Mouse (Mus musculus) kidney, postnatal 4 days (tissue): ENCODE measurements at regions not wholly inside any gene's neighbourhood (a gene's known extent, or its start where the extent isn't known, plus 50 kb on each side); places are given as distances from the start of the nearest gene placed in this dataset.
A peak's percentile ranks its signal among the peaks of the same experiment; 100 is the strongest.
"Not testable (repeated sequence)": the region's sequence is repeated elsewhere in the genome, so short reads cannot be mapped to it uniquely, and the experiment has no call there.

Source experiments
- DNase-seq, 2 experiments: peaks; one replicate each; pipeline ENCODE4 v3.0.0; 2021; ENCODE audit warnings: mixed read lengths in 2 of 2

DNA sequence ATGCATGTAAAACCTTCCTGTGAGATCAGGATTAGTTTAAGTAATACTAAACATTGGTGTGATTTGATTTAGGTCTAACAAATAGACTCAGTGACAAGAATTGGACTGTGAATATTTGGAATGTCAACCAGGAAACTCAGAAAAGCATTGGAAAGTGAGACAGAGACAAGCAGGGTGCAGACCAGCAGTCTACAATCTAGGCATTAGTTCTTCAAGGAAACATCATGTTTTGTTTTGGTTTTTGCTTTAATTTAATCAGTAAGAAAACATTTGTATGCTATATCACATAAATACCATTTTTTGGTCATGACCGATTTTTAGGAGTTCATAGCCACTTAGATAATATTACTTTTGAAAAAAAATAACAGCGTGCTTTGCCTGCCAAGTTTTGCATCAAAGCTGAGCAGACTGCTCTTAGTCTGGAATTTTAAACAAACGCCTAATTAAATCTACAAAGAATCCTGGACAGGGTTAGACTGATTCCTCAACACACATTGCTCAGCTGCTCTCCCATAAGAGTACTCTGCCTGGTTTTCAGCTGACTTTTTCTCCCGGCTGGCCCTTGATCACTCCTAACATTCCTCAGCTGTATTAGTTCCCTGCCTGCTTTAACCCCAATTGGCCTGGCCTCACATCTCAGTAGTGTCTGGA lies 396.5 kb upstream of the Kcnh7 start:
- DNase-seq = peak in 1 of 2 experiments; percentile 6

DNA sequence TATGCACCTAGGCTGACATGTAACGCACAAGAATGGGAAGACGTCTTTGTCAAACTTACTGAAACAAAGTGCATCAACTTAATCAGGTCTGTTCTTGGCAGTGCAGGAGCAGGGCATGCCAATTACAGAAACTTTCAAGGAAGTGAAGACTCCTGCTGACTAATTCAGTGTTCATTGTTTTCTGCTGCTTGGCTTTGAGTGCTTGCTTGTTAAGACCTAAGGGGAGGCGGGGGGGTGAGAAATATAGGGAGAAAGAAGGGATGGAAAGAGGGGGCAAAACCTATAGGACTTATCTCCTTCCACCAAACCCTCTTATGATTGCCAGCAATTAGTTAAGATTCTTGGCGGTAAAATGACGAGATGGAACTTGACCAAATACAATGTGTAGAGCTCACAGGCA lies 391.1 kb upstream of the Kcnh7 start:
- DNase-seq = no peak

DNA sequence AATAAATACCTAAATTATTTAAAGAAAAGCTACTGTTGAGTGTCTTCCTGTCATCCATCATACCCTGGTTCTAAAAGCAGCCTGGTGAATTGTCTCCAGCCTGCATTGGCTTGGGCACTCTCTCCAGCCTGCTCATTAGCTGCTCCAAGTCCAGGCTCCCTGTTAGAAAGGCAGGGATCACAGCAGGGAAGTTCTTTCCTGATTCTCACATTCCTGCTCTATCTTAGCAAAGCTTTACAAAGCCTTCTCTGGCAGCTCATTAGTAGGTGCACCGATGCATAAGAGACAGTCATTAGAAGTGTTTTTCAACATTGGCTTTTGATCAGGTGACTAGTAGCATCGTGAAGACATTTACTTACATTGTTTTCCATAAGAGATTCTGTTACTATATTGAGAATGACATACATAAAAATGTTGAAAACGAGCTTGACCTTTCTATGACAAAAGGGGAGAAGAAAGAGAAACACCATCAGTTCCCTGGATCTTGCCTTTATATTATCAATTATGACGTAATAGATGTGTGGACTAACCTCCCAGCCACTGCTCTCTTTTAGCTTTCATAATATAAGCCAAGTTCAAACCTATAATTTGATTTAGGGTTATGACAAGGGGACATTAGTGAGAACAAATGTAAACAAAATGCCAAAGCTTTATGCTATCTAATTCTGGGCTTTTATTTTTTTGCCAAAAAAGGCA lies 390.1 kb upstream of the Kcnh7 start:
- DNase-seq = no peak

DNA sequence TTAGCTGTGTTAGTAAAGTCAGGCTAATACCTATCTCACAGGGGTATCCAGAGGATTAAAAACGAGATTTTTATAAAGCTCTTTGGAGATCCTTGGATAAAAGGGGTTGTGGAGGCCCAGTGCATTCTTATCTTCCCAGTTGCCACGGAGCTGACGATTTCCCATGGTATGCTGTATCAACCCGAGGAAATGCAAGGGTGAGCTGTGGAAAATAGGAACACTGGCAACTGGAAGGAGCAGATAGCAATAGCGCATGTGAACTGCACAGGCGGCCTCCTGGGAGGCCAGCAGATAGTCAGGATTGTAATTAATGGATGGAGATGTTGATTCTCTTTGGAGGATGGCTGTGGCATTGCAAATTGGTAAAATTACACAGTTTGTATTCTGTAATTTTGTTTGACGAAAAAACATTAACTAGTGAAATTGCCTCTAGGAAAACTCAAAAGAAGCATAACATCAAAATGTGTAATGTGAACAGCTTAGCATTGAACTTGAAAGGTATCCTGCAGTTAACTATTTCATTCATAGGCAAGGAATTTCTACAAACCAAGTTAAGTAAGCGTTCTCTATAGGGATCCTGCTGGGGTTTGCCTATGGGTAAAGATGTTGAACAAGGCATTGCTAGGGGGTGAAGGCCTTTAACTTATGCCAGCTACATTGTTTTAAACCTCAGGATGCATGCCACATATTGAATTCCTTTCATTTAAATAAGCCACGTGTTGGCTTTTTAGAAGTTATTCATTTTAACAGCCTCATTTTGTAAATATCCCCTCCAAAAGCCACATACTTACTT lies 389.1 kb upstream of the Kcnh7 start:
- DNase-seq = no peak

DNA sequence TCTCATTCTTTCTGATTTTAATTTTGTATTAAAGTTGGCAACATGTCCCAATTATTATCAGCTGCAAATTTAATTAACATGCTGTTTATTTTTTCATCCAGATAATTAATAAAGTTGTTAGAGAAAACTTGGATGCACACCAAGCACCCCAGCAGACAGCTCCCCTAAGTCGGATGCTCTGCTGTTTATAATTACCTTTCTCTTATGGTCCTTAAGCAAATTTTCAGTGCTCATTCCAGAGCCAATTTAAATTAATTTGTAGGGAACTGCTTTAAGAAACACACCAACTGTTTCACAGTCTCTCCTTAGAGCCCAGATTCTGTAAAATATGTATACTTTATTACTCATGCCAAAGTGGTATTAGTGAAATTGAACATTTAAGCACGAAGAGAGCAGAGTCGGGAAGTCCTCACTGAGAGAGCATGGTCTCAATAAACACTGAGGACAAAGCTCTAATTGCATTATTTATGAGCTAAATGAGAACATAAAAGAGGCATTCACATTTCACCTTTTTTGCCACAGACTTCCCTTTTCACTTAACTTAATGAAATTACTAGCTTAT lies 372.9 kb upstream of the Kcnh7 start:
- no peak for DNase-seq

DNA sequence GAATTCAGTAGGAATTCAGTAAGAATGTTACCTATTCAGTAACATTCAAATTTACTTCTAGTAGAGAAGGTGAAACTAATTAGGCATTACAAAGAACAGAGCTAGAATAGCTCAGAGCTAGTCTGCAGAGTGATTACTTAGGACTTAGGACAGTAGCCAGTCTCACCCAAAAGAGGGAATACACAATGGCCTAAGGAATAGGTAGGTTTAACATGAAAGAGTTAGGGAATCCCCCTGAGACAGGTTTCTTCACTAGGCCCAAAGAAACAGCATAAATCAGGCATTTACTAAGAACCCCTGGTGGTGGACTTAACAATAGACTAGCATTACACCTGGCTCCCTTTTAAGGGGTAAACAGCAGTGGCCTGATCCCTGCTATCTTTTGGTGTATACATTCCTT lies 357.7 kb upstream of the Kcnh7 start:
- not testable (repeated sequence) for DNase-seq

DNA sequence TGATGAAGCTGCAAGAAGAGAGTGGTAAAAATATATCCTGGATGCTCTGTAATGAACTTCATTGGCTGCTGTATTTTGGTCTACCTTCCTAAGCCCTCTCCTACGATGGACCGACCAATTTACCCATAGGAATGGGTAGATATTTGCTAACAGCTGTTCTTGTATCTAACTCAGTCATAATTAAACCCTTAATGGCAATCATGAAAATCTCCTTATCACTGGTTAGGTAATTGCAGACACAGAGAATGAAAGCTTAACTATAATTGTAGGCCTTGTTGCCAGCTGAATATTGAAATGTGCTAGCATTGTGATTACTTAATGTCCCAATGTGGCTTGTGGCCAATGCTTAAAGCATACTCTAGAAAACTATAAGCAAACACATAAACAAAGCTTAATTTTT lies 334.4 kb upstream of the Kcnh7 start:
- no peak for DNase-seq

DNA sequence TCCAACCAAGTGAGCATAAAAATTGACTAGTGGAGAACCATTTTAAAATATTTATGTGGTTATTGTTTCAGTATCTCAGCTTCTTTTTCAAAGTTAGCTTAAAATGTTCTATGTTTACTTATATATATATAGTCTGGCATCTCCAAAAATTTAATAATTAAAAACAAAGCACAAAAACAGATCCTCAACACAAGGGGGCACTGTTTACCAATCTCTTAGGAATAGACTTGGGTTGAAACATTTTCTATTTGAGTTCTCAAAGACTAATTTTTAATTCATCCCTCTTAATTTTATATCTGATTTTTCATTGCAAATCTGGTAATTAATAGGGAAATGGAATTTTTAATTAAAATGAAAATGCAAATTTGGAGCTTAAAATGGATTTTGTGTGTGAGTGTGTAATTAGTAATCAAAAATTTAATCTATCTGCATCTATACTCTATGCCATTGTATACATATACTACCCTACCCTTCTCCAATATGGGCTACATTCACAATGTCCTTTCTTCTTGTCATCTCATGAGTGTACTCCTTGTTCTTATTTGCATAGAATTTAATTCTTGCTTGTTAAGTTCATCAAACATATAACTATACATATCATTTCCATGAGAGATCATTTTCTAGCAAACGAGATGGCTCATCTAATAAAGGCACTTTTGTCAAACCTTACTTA lies 329.6 kb upstream of the Kcnh7 start:
- no peak for DNase-seq

DNA sequence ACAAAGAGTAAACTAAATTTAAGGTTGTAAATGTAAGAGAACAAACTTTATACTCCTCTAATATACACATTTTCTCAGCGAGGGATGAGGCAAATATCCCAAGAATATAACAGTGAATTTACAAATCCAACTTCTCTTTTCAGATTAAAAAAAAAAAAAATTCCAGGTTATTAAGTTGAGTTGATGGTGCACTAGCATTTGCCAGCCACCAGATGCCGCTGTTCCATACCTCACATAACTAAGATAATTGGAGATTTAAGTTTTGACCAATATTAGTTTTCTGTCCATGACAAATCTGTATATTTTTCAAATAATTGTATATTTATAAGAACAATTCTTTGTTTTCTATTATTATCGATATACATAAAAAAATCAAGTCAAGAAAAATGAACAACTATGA lies 319.9 kb upstream of the Kcnh7 start:
- DNase-seq = peak; percentile 49 to 50

DNA sequence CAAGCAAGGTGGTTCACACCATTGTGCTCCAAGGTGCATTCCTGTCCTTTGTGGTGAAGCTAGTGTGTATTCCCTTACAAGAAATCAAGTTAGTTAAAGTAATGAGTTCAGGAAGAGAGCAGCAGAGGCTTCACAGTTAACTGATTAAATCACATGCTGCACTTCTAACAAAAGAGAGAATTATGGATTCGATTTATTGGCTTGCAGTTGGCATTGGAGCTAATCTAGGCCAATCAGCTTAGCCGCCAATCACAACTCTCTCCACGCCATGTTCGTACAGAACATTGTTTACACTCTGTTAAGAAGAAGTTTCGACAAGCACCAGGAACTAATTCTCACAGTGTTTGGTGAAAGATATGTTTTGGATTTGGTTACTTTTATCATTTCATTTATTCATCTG lies 292.3 kb upstream of the Kcnh7 start:
- DNase-seq = no peak

DNA sequence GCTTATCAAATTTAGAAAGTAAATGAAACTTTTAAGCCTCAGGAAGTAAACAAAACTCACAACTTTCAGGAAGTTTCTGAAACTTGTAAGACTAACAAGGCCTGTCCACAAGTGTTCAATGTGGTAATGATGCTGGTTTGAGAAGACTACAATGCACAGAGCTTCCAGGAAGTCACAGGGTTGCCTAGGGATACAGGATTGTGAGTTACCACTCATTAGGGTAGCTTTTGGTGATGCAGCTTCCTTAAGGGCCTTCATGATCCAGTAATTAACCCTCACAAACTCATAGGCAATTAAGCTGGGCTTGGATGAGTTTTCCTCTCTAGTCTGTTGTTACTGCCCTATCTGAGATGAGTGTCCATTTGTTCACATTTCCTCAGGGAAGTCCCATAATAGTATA lies 291.2 kb upstream of the Kcnh7 start:
- no peak for DNase-seq

DNA sequence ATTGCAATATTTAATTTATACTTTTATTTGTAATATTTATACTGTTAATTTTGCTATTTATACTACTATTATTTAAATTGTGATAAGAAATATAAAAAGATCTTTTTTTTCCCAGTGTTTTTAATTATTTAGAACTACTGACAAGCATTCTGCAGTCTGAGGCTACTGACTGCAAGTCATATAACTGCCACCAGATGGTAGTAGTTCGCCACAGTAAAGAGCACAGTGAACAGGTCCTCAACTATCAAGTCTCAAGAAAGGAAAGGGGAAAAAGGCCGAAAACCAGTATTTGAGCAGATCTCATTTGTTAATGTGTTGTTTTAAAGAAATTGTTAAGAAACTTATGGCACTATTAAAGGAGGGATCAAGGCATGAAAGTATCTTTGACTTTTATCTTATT lies 289.6 kb upstream of the Kcnh7 start:
- DNase-seq = peak; percentile 41 to 50

DNA sequence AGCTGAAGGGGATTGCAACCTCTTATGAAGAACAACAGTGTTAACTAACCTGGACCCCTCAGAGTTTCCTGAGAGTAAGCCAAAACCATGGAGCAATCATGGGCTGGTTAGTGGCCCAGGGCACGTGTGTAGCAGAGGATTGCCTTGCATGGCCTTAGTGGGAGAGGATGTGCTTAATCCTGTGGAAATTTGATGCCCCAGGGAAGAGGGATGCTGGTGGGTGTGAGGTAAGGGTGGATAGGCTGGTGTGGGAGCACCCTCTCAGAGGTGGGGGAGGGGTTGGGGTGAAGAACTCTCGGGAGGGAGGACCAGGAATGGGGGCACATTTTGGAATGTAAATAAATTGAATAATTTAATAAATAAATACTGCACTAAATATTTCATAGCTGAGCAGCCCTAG lies 288.2 kb upstream of the Kcnh7 start:
- DNase-seq = no peak

DNA sequence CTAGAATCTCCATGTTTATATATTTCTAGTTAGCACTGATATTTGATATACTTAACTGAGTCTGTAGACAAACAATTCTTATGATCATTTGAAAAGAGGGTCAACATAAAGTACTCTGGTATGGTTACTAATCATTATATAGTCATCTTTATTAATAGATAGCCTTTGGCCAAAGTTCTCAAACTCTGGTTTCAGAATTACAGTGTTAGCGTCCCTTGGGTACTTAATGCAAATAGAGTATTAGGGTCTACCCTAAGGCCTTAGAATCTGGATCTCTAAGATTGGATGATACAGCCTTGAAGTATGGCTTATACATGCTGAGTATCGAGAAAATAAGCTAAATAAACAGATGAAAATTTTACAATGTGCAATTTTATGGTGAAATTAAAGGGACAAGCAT lies 275.0 kb upstream of the Kcnh7 start:
- no peak for DNase-seq

DNA sequence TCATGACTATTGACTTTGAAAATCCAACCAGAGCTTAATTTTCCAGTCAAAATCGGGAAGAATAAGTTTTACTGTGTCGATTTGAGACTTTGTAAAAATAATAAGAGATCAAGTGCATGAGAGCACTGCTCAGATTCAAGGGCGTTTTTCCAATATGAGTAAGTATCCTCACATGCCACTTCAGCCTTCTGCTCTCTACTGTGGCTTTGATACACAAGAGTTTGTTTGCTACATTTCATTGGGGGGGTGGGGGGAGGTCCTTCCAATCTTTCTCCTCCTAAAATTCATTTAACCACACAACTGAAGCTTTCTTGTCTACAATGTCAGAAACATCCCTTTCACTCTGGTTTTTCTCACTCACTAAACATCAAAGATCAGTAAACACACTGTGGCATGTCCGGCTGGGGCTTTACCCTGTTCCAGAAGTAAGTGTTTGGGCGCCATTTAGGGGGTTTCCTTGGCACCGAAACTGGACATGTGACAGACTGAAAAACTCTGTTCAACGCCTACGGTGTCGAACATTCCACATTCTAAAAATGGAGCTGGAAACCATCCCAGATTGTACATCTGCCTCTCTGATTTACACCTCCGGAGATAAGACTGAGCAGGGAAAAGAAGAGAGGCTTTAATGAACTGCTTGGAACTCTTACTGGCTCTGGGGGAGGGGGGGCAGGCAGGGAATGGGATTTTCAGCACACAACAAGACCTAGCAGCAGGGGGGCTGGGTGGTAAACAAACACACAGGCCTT lies 270.4 kb upstream of the Kcnh7 start:
- peak; percentile 3 to 9 for DNase-seq

DNA sequence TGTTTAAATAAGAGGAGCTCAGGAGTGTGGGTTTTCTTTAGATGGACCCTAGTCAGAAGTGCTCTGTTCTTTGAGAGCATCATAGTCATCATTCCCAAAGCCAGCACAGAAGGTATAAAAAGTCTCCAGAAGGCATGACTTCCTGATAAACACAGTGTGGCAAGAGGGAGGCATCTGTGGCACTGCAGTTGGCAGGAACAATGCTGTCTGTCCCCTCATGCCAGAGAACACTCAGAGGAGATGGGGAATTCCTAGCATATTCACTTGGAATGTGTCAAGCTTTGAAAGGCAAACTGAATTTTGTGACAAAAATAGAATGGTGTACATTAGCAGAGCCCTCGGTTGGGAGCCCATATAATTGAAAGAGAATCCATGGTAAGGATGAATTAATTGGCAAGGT lies 268.8 kb upstream of the Kcnh7 start:
- DNase-seq = no peak

DNA sequence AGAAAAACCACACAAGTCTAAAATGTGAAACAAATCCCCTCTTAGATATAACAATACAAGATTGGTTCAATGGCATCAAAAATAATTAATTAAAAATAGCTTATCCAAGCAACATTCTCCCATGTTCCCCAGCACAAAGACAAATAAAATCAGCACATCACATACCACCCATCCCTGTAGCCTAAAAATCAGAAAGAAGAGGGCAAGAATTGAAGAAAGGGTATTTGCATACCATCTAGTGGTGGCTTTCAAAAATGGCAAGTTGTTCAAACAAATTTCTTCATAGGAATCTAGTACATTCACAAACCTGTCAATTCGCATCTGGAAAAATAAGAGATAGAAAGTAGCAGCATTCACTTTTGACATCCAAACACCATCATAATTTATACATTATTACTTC lies 268.1 kb upstream of the Kcnh7 start:
- no peak for DNase-seq

DNA sequence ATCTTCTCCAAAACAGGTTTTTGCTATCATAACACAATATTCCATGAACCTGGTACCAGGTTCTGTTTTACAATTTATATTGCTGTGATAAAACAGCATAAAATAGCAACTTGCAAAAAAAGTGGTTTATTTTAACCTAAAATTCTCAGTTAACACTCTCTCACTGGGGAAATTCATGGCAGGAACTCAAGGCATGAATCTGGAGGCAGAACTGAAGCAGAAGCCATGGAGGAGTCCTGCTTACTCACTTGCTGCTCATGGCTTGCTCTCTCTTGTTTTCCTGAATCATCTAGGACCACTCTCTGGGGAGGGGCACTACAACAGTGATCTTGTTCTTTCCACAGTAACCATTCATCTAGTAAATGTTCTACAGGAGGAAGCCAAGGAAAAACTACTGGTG lies 250.2 kb upstream of the Kcnh7 start:
- no peak for DNase-seq

DNA sequence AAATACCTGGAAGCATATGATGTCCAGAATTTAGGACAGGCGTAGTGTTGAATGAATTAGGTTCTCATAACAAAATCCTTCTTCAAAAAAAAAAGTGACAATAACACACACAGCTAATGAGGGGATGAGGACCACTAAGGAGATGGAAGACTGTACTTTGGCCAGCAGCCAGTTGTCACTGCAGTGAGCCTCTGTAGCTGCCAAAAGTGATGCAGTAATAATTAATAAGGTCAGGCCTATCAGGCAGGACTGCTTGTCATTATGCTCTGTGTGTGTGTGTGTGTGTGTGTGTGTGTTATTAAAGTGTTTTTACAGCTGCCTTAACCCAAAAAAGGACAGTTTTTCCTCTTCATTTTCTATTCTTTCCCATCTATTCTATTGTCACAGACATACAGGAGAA lies 221.3 kb upstream of the Kcnh7 start:
- DNase-seq = peak in 1 of 2 experiments; percentile 1
